Mouse (Mus musculus) stomach, postnatal 0 days (tissue): ENCODE measurements at regions not wholly inside any gene's neighbourhood (a gene's known extent, or its start where the extent isn't known, plus 50 kb on each side); places are given as distances from the start of the nearest gene placed in this dataset.

ENCODE experiments used
- ATAC-seq: fragments of 200-750 bp; cut with Nextera tagmentation; 2 replicates; pipeline ENCODE4 v1.8.0; 2017; ENCODE audit not compliant: low FRiP score, low TSS enrichment
- DNase-seq: peaks from one replicate; pipeline ENCODE4 v3.0.0-alpha.2; 2016; ENCODE audit warnings: low spot score
- H3K27ac ChIP-seq: fragments of 300-500 bp; sonication (generic); replicated peaks from 2 replicates; pipeline ENCODE4 v1.5.1; 2014; ENCODE audit warnings: mild to moderate bottlenecking, control low read depth
- H3K27me3 ChIP-seq: fragments of 300-500 bp; sonication (generic); 2 replicates; pipeline ENCODE4 v1.6.1; 2014; ENCODE audit warnings: low read length; ENCODE audit not compliant: control insufficient read depth, insufficient read depth
- H3K36me3 ChIP-seq: fragments of 300-500 bp; sonication (generic); 2 replicates; pipeline ENCODE4 v1.6.1; 2014; ENCODE audit warnings: low read length, mixed read lengths; ENCODE audit not compliant: control insufficient read depth, insufficient read depth
- H3K4me1 ChIP-seq: fragments of 300-500 bp; sonication (generic); replicated peaks from 2 replicates; pipeline ENCODE4 v1.6.1; 2014; ENCODE audit warnings: antibody characterized with exemption; ENCODE audit not compliant: control insufficient read depth, insufficient read depth
- H3K4me2 ChIP-seq: fragments of 300-500 bp; sonication (generic); replicated peaks from 2 replicates; pipeline ENCODE4 v1.6.1; 2014; ENCODE audit warnings: low read depth, mild to moderate bottlenecking, control low read depth, moderate library complexity
- H3K4me3 ChIP-seq: fragments of 300-500 bp; sonication (generic); 2 replicates; pipeline ENCODE4 v1.5.1; 2014; ENCODE audit warnings: low read depth, low read length, control low read depth
- H3K9ac ChIP-seq: fragments of 300-500 bp; sonication (generic); 2 replicates; pipeline ENCODE4 v1.6.1; 2014; ENCODE audit warnings: mild to moderate bottlenecking, low read length, control low read depth, mixed read lengths
- H3K9me3 ChIP-seq: fragments of 300-500 bp; sonication (generic); 2 replicates; pipeline ENCODE4 v1.6.1; 2016; ENCODE audit warnings: low read length; ENCODE audit not compliant: control insufficient read depth
- CTCF ChIP-seq: IDR thresholded peaks from 2 replicates; pipeline ENCODE4 v1.5.1; 2016; ENCODE audit warnings: antibody characterized with exemption, low read depth, mild to moderate bottlenecking, moderate library complexity
- EP300 ChIP-seq: optimal IDR thresholded peaks from 2 replicates; pipeline ENCODE3; 2016; ENCODE audit warnings: antibody characterized with exemption
- WGBS: fragments of 180-500 bp; shearing (Covaris S2); extraction: QIAGEN DNeasy Blood & Tissue Kit; methylation state at CpG from one replicate; pipeline ENCODE4 v1.1.7; 2014; 5-methylcytosine and 5-hydroxymethylcytosine counted together

DNA sequence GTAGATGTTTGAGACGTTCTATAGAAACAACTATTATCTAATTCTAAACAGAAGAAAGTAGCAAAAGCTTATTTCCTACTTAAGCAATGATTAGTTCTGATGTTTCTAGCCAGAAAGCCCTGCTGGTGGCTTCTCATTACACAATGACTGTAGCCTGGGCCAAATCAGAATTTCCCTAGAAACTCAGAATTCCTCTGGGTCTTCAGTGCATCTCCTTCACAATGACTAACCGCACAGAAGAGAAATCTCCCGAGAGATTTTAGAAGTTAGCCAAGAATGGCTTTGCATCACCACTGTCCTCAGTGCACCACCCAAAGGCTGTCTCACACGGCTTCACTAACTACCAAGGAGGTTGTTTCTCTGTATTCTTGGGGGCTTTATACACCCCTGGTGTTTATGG lies 248.0 kb downstream of the Gm826 start:
- Histone ChIP-seq H3K4me2 (no peak overlapping the region), H3K9ac (no peak overlapping the region), H3K4me3 (no peak overlapping the region), H3K9me3 (no peaks in the 10 kb centered on the region), H3K27ac (no peak overlapping the region), H3K4me1 (no peaks in the 10 kb centered on the region), H3K27me3 (no peaks in the 10 kb centered on the region), H3K36me3 (no peaks in the 10 kb centered on the region)
- DNase-seq: no peak
- 64% methylated on average over 4 of the region's 4 CpGs for whole genome bisulfite sequencing
- TF ChIP-seq CTCF: no peak
- no peak for TF ChIP-seq EP300
- no peak for ATAC-seq

- Histone ChIP-seq H3K9ac (no peak overlapping the region), H3K27me3 (no peaks in the 10 kb centered on the region), H3K4me2 (no peak overlapping the region), H3K27ac (no peak overlapping the region), H3K4me1 (no peaks in the 10 kb centered on the region), H3K9me3 (no peaks in the 10 kb centered on the region), H3K36me3 (no peaks in the 10 kb centered on the region), H3K4me3 (no peak overlapping the region)
- TF ChIP-seq EP300: no peak
- TF ChIP-seq CTCF: no peak
- DNase-seq (no peak), ATAC-seq (no peak)
- WGBS: 83% methylated on average over 4 of the region's 4 CpGs
Observed at GRCm38 (mm10) chr2:160083674-160084073, 250.3 kb downstream of the Gm826 start.

GRCm38 (mm10) chr2:160082106-160082653 lies 251.8 kb downstream of the Gm826 start:
- no peak overlapping the region for H3K4me2 ChIP-seq
- H3K9ac ChIP-seq: no peak overlapping the region
- DNase-seq (no peak), ATAC-seq (no peak)
- H3K4me3 ChIP-seq: no peak overlapping the region
- no peak for TF ChIP-seq EP300
- no peaks in the 10 kb centered on the region for H3K9me3 ChIP-seq
- no peaks in the 10 kb centered on the region for H3K36me3 ChIP-seq
- H3K27ac ChIP-seq: no peak overlapping the region
- 38% methylated on average over 5 of the region's 5 CpGs for WGBS
- H3K4me1 ChIP-seq: no peaks in the 10 kb centered on the region
- no peaks in the 10 kb centered on the region for H3K27me3 ChIP-seq

DNA sequence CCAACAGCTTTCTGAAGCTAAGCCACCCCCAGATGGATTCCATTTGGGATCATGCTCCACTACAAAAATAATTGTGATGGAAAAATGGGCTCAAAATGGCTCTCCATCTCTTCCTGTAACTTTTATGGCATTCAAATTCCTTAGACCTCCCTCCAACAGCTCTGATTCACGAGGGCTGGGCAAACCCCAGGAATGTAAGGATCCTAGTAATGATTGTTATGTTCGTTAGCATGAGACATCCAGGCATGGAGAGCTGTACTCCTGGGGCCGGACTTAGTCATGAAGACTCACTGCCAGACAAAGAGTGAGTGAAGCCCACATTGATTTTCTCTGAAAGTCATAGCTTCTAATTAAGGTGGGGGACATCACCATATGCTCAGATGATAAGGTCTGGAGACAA lies 258.3 kb downstream of the Gm826 start:
- TF ChIP-seq CTCF: no peak
- no peak for TF ChIP-seq EP300
- H3K9me3 ChIP-seq: no peaks in the 10 kb centered on the region
- no peak overlapping the region for H3K27ac ChIP-seq
- 57% methylated on average over 3 of the region's 3 CpGs for WGBS
- no peaks in the 10 kb centered on the region for H3K36me3 ChIP-seq
- no peak overlapping the region for H3K4me2 ChIP-seq
- H3K27me3 ChIP-seq: no peaks in the 10 kb centered on the region
- no peak for DNase-seq
- no peak overlapping the region for H3K4me3 ChIP-seq
- H3K9ac ChIP-seq: no peak overlapping the region
- no peaks in the 10 kb centered on the region for H3K4me1 ChIP-seq
- ATAC-seq: no peak

- Histone ChIP-seq H3K36me3 (no peaks in the 10 kb centered on the region), H3K9me3 (no peaks in the 10 kb centered on the region), H3K27ac (no peak overlapping the region), H3K4me2 (no peak overlapping the region), H3K4me1 (peaks cover 2% of the 10 kb centered on the region; the same call in 1 of the 2 replicates), H3K4me3 (no peak overlapping the region), H3K27me3 (no peaks in the 10 kb centered on the region), H3K9ac (no peak overlapping the region)
- no peak for DNase-seq
- no peak for TF ChIP-seq CTCF
- TF ChIP-seq EP300: no peak
- WGBS: 83% methylated on average over 2 of the region's 2 CpGs
- no peak for ATAC-seq
Observed at GRCm38 (mm10) chr2:160070441-160070840, 263.5 kb downstream of the Gm826 start.

DNA sequence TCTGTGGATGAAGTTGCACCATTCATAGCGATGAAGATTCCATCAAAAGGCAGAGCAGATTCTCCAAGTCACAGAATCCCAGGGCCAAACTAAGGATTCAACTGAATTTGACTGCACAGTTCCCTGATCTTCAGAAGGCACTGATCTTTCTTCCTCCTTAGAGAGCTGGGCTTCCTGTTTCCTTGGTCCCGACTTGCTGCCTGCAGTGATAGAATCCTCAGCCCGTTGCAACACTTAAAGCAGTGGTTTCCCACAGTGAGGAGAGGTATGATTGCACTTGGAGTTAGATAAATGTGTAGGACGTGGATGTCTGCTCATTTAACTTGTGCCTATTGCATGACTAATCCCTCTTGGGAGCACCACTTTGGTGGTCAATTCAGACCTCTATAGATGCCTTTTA lies 265.2 kb downstream of the Gm826 start:
- Histone ChIP-seq H3K4me1 (peaks cover 2% of the 10 kb centered on the region; the same call in 1 of the 2 replicates), H3K27ac (no peak overlapping the region), H3K36me3 (no peaks in the 10 kb centered on the region), H3K4me2 (no peak overlapping the region), H3K4me3 (no peak overlapping the region), H3K9ac (no peak overlapping the region), H3K9me3 (no peaks in the 10 kb centered on the region), H3K27me3 (no peaks in the 10 kb centered on the region)
- no peak for ATAC-seq
- WGBS: 81% methylated on average over 4 of the region's 4 CpGs
- no peak for DNase-seq
- TF ChIP-seq EP300 (no peak), CTCF (no peak)
